Mouse (Mus musculus) mouse trophoblast stem cell (cell line): ENCODE measurements around the gene Gstm6.
"Not testable (repeated sequence)": the region's sequence is repeated elsewhere in the genome, so short reads cannot be mapped to it uniquely, and the experiment has no call there.

ENCODE experiments used
- in situ Hi-C, 2 experiments: fragments of 300-500 bp; cut with MseI, MboI; formaldehyde crosslinking; loops; 2 replicates in 1 of 2; 3 replicates in 1 of 2; pipeline ENCODE4 v1.15.1; 2025

Gene Gstm6

DNA sequence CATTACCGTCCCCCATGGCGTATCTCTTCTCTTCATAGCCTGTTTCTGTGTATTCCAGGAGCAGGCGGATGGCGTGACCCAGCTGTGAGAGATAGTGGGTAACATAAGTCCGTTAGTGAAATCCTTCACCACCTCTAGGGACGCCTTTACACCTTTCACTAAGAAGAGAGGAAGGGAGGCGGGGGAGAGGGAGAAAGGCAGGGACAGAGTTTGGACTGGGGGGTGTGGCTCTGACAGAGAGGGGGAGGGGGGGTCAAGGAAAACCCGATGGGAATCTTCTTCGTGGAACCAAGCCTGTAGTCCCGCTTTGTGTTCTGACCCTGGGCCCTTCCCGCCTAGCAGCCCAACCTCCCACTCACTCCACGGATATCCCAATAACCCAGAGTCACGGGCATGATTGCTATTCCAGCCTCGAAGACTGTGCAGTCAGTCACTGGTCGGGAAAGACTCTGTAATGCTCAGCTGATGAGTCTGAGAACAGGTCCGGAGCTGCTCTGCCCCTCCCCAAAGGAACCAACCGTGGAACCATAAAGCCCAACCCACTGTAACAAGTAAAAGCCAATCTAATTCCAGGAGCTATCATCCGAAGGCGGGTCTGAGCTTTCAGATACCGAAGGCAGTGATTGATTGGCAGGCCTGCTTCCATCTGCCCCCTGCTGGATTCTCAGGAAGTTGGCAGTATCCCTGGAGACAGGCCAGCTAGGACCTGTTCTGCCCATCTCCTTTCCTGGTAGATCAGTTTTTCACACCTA is at the start of gene Gstm6:
TSS of gene Gstm6 (minus strand) at position 511 of the 752 bp plus-strand sequence.
- in situ Hi-C loops = no loop called here

DNA sequence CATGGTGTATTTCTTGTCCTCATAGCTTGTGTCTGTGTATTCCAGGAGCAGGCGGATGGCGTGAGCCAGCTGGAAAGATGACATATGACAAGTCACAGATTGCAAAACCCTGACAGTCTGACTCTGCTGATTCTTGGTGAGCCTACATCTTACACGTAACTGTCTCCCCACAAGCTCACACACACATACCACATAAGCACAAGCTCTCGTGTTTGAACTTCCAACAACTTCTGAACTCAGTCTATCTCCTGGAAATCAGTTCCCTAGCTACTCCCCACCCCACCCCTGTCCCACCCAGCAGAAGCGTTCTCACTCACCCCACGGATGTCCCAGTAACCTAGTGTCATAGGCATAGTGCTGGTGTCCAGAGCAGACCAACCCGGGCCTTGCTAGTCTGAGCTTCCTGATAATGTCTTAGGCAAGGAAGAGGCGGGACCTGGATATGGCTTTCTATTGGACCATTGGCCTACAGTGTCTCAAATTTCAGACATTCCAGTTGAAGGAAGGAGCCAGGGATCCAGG is 42.6 kb upstream of the Gstm6 start, which contains the start of gene Gstm2:
TSS of gene Gstm2 (minus strand) at position 413 of the 522 bp plus-strand sequence.
- in situ Hi-C loops = no loop called here

DNA sequence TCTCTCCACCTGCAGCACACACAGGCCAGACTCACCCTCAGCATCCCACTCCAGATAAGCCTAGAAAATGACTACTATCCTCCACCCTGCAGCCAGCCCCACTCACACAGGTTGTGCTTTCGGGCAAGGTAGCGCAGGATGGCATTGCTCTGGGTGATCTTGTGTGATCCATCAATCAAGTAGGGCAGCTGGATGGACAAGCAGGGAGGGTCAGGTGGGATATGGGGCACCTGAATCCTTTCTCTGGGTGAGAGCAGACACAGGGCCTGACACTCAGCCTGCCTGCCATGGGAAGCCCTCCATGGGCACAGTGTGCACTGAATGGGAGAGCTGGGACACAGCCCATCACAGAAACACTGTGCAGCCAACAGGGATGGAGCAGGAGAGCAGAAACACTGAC is 41.6 kb upstream of the Gstm6 start:
- in situ Hi-C loops = not testable (repeated sequence)

DNA sequence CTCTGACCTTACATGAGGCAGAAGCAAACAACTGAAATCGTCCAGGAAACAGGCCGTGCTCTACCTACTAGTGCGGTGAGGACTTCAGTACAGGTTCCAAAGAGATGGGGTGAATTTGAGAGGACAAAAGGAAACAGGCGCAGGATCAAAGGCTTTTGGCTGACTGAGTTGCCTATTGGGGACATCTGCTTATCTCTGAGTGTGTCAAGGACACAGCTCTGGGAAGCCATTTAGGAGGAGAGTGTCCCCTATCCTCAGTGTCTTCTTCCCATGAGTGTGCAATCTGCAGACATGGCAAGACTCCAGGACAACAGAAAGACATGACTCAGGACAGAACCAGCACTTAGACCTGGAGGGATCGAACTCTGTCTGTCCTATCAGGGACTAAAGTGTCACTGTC is 40.9 kb upstream of the Gstm6 start:
- in situ Hi-C loops = no loop called here

DNA sequence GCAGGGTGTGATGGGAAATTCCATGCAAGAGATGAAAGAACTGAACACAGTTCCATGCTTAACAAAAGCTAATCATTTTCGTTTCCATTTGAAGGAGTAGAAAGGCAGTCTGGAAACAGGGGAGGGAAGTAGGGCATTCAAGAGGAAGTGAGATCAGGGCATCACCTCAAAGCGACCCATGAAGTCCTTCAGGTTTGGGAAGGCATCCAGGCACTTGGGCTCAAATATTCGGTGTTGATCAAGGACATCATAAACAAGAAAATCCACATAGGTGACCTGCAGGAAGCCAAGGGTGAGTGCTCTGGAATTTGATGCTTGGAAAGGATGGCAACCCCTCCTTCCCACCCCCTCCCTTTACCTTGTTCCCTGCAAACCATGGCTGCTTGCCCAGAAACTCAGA is 40.2 kb upstream of the Gstm6 start:
- in situ Hi-C loops = no loop called here

DNA sequence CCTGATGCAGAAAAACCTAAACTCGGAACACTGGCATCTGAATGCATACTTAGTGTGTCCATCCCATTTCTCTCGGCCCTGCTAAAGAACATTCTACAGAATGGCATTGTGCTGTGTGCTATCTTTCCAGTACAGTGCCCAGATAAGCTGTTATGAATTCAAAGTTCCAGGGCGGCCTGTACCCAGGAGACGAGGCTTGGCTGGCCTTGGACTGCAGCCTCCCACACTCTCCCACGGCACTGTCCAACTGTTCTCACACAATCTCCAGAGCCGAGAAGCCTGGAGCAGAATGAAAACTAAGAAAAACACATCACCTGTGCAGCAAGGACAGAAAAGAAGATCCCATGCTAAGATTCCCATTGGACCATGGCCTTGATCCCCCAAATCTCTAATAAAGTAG is 39.2 kb upstream of the Gstm6 start:
- in situ Hi-C loops = no loop called here

DNA sequence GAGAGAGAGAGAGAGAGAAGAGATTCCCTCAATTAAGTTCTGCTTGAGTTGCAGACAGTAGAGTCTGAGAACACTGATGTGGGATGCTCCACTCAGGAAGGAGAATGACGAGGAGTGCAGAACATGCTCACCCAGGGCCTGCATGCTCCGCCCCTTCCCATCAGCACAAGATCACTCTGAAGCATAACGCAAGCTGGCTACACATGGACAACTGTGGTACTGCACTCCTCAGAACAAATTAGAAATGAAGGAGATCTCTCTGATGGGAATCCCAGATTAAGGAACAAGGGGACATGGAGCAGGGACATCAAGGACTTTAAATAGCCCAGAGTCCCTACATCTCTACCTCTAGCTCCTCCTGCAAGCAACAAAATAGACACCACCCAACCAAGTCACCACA is 37.7 kb upstream of the Gstm6 start:
- in situ Hi-C loops = no loop called here

DNA sequence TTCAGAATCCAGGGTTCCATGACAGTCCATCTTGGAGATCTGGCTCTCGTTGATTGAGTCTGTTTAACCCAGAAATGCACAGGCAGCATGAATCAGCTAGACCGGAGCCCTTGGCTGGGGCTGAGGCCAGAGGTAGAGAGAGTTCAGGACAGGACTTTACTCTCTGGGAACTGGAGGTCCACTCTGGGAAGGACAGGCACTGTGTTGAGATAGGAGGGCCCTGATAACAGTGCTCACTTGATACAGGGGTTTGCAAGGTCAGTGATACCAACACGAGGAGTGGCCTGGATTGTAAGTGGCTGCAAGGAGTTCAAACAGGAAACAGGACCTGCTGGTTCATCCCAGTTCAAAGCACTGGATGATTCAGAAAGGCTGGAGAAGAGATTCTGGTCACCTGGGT is 34.1 kb upstream of the Gstm6 start:
- in situ Hi-C loops = no loop called here

DNA sequence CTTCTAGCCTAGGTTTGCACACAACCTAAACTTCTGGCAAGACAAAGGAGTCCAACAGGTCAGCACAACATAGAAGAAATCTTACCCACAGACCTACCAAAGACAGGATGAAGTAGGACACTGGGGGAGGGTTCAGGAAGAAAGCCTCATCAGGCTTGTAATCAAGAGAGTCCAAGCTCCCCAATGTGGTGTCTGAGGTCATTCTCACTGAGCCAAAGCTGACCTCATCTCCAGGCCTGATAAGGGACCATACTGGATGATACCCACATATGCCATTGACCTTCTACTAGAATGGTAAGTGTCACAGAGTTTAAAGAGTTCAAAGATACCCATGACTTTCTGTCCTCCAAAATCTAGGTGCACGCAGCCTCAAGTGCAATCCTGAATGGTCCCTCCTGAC is 30.7 kb upstream of the Gstm6 start:
- in situ Hi-C loops = no loop called here

DNA sequence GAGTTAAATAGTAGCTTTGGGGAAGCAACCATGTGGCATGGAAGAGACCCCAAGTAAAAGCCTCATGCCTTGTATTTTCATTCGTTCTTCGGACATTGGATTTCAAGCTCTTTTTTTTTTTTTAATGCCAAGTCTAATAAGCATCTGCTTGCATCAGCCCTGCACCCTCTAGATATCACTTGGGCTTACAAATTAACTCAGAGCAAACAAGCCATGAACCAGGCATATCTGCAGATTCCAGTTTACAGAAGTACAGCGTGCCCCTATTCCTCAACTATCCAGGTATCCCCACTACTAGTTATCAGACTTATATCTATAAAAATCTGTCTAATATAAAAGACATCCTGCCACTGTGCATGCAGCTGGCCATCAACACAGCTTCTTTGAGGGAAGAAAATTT is 28.5 kb upstream of the Gstm6 start:
- in situ Hi-C loops = no loop called here

DNA sequence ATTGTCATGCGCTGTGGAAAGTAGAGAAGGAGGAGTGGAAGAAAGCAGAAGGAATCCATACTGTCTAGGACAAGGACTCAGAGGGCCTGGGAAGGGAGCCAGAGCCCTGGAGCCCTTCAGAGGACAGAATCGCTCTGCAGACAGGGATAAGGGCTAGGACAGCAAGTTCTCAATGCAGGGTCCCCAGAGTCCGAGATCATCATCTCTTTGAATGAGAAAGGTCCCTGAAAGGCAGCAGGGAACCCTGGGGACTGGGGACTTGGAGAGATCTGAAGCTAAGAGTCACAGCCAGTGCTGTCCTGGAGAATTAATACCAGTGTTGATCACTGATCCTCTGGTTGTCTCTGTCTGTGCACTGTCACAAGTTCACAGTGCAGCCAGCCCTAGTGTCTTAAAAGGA is 27.6 kb upstream of the Gstm6 start:
- in situ Hi-C loops = not testable (repeated sequence)

DNA sequence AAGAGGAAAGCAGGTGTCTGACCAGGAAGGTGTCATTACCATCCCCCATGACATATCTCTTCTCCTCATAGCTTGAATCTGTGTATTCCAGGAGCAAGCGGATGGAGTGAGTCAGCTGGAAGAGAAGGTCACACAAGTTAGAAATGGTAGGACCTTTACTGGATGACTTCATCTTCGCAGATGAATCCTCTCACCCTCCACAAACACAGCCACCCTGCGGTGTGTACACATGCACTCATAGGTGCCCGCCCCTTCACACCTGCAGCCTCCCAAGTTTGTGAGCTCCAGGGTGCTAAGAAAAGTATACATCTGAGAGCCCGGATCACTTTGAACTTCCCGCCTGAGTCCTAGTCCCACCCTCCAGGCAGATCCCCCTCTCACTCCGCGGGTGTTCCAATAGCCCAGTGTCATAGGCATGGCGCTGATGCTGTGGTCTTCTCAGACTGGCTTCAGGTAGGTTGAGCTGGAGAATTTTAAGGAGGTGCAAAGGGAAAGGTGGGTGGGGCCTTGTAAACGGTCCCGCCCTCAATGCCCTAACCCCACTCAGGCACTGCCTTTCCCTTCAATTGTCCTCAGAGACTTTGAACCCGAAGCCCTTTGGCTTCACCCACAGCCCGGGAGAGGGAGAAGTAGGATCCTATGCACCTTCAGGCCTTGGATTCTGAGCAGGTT is 25.3 kb upstream of the Gstm6 start, which contains the start of gene Gstm3:
TSS of gene Gstm3 (minus strand) at position 560 of the 672 bp plus-strand sequence.
- in situ Hi-C loops = no loop called here

DNA sequence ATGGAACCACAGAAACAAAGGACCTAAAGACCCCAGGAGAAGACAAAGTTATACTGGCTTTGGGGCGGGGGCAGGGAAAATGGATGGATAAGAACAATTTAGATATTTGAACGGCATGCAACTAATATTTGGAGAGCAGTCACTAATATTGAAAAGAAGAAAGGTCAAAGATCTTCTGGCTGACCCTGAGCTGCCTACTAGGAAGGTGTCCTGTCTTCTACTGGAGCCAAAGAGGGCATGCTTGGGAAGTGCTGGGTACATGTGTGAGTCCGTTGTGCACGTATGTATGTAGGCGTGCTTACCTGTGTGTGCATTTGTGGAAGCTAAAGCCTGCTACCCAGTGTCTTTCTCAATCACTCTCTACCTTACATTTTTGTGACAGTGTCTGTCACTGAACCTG is 23.1 kb upstream of the Gstm6 start:
- in situ Hi-C loops = no loop called here

DNA sequence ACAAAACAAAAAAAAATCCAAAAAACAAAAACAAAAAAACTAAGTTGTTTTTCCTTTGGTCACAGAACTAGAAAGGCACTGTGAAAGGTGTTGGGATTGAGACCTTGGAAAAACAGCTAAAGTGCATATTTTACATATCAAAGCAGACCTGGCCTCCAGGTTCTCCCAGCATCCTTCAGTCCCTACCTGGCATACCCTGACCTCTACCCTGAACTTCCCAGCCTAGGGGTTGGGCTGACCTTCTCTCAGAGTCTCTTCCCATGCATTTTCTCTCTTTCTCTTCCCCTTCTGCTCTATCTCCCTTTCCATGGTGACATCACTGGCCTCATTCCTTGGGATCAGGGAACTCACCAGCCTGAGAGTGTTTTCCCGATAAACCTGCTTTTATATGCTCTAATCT is 22.0 kb upstream of the Gstm6 start:
- in situ Hi-C loops = no loop called here

DNA sequence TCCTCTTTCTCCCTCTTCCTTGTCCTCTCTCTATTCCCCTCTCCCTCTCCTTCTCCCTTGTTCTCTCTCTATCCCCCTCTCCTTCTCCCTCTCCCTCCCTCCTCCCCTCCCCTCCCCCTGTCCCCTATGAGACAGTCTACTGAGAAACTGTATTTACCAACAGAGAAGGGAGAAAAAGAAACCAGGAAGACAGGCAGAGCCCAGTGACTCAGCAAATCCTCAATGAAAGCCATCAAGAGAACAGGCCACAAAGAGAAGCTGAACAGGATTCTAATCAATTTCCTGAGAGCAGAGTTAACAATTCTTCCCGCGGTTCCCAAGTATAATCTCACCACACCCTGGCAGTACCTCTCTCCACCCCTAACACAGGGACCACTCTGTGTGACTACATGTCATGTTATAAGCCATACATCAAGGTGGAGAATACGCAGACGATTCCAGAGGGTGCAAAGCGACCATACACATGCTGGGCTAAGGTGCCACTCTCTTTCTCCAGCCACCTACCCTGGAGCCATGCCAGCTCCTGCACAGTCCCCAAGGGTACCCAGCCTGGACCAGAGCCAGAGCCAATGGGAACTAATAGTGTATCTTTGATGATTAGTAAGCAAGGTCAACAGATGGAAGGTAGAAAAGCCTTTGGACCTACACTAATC is 21.2 kb upstream of the Gstm6 start:
- in situ Hi-C loops = no loop called here

DNA sequence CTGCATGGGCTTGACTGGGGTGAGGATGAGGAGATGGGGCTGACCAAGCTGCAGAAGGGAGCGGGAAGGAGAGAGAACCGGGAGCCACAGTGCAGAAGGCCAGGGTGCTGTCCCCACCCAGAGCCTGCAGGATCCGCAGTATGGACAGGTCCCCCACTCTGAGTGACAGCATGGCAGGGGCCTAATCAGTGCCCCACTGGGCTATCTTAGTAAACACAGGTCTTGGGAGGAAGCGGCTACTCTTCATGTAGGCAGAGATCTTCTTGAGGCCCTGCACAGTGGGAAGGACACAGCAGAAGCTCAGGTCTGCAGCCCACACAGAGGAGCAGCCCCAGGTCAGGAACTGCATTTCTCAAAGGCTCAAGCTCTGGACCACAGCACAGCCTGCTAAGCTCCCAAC is 20.5 kb upstream of the Gstm6 start:
- in situ Hi-C loops = no loop called here

DNA sequence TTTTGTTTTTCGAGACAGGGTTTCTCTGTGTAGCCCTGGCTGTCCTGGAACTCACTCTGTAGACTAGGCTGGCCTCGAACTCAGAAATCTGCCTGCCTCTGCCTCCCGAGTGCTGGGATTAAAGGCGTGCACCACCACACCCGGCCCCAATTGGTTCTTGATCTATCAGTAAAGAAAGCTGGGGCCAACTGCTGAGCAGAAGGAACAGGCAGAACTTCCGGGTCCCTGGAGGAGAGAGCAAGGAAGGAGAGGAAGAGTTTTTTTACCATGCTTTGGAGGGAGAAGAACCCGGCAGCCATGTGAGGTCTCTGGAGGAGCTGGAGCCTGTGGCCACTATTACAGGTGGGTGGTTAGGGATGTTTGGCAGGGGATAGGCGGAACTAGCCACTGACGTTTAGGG is 11.7 kb upstream of the Gstm6 start:
- in situ Hi-C loops = not testable (repeated sequence)

DNA sequence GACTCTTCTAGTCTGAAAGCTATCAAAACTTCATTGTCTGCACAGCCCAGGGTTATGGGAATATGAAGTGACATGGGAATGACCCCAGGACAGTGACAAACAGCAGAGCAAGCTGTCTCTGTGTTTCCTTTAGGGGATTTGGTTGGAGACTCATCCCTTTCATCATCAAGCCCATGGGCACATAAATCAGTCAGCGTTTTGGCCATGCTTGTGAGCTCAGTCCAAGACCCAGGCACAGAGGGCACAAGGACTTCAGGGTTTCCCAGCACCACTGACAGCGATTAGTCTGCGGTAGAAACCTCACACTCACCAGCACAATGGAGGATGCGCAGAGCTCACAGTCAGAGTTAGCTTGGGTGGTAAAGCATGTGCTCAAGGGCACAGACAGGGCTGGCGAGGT is 10.4 kb upstream of the Gstm6 start:
- in situ Hi-C loops = no loop called here

DNA sequence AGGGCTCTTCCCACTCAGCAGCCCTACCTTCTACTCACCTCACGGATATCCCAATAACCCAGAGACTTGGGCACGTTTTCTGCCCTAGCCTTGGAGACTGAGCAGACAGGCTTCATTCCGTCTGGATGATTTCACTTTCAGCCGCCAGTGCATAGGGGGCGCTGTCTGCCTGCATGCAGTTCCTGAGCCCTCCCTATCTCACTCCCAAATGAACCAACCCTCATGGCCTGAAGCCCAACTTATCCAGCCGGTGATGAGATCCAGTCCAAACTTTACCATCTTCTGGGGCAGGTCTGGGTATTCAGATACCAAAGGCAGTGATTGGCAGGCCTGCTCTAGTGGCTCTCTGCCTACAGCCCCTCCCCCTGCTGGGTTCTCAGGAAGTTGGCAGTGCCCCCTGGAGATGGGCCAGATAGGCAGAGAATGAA is 9.8 kb upstream of the Gstm6 start:
- in situ Hi-C loops = no loop called here

DNA sequence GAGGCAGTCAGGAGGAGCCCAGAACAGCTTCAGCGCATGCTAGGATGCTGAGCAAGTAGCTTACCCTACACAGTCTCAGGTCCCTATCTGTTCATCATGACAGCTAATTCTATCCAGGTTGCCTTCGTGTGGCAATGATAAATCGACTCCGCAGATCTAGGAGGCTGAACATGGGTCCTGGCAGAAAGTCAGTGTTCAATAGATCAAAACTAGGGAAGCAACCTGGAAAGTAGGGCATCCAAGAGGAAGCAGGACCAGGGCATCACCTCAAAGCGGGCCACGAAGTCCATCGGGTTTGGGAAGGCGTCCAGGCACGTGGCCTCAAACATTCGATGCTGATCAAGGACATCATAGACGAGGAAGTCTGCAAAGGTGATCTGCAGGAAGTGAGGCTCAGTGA is 7.0 kb upstream of the Gstm6 start:
- in situ Hi-C loops = no loop called here

DNA sequence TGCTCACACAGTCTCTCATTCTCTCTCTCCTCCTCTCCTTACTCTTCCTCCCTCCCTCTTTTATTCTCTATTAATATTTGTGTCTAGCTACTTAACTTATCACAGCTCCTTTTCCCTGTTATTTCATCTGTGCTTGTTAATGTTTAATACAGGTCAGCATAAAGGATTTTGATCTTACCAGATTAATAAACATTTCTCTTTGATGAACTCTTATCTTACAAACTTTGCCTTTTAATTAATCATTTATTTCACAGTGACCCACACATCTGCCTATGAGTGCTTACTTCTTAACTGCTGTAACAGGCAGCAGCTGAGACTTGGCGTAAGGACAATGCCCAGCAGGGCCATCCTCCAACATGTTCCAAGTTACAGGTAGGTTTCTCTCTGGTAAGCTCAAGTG is 5.9 kb upstream of the Gstm6 start:
- in situ Hi-C loops = not testable (repeated sequence)

DNA sequence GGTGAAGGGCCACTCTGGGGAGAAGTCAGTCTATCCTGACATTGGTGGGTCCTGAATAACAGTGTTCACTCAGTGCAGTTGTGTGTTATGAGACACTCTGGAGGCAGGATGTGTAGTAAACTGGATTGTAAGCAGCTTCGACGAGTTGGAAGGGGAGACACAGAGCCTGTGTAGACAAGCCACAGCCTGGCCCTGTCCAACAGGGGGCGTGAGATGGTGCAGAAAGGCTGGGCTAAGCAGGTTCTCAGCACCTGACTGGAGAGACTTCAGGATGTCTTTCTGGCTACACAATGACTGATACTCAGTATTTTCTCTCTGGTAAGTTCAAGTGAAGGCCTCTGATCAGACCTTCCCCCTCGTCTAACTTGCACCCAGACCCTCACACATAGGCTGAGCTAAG is 2.2 kb upstream of the Gstm6 start:
- in situ Hi-C loops = no loop called here

DNA sequence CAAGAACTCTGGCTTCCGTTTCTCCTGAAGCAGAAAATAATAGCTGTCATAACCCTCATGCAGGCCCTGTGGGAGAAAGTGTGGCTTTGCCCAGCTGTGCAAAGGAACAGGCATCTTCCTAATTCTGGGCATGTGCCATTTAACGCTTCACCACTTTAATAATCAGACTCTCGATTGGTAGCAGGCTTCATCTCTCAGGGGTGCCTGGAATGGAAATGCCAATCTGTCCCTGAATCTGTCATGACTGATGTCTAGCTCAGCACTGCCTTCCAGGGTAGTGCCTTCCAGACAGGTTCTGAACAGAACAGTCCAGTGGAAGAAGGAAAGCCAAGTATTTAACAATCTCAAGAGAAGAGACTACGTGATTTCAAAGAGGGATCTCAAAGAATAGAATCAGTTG is 2.3 kb downstream of the Gstm6 start:
- in situ Hi-C loops = no loop called here
